Mouse (Mus musculus) embryonic facial prominence, embryonic 12.5 days (tissue): ENCODE data around the gene Trem2. TPM values are rescaled to one million over a fixed set of nuclear protein-coding genes. Genes with fewer than 3 reads are reported as not detected.

Experiments used
- ATAC-seq: fragments of 200-750 bp; cut with Nextera tagmentation; 2 replicates; pipeline ENCODE4 v1.8.0; 2017; ENCODE audit not compliant: insufficient number of reproducible peaks, insufficient read depth, low FRiP score, low TSS enrichment
- H3K27ac ChIP-seq: fragments of 300-500 bp; sonication (generic); 2 replicates; pipeline ENCODE4 v1.5.1; 2016; ENCODE audit warnings: mild to moderate bottlenecking
- H3K27me3 ChIP-seq: fragments of 300-500 bp; sonication (generic); 2 replicates; pipeline ENCODE4 v1.6.1; 2016; ENCODE audit warnings: mild to moderate bottlenecking, moderate library complexity
- H3K36me3 ChIP-seq: fragments of 300-500 bp; sonication (generic); 2 replicates; pipeline ENCODE4 v1.6.1; 2016; ENCODE audit warnings: mild to moderate bottlenecking
- H3K4me1 ChIP-seq: fragments of 300-500 bp; sonication (generic); 2 replicates; pipeline ENCODE4 v1.6.1; 2016
- H3K4me2 ChIP-seq: fragments of 300-500 bp; sonication (generic); replicated peaks from 2 replicates; pipeline ENCODE4 v1.6.1; 2016; ENCODE audit warnings: mild to moderate bottlenecking, moderate library complexity
- H3K4me3 ChIP-seq: fragments of 300-500 bp; sonication (generic); 2 replicates; pipeline ENCODE4 v1.5.1; 2016; ENCODE audit warnings: mild to moderate bottlenecking
- H3K9ac ChIP-seq: fragments of 300-500 bp; sonication (generic); 2 replicates; pipeline ENCODE4 v1.6.1; 2016; ENCODE audit warnings: mild to moderate bottlenecking, moderate library complexity
- H3K9me3 ChIP-seq: fragments of 300-500 bp; sonication (generic); 2 replicates; pipeline ENCODE4 v1.6.1; 2016; ENCODE audit warnings: mild to moderate bottlenecking, moderate library complexity
- WGBS: fragments of 180-500 bp; shearing (Covaris S2); methylation state at CpG from one replicate; pipeline ENCODE4 v1.1.7; 2016; 5-methylcytosine and 5-hydroxymethylcytosine counted together
- polyA plus RNA-seq: library from polyadenylated mRNA; unstranded; fragments of >200 nt; fragmentation: Nextera tagmentation; extraction: Ambion mirVana; gene quantifications from 2 replicates; pipeline ENCODE4 v1.2.1, GENCODE M21; 2016

The Trem2 gene
- polyA plus RNA-seq, 1 experiment from 2014 or later, result 3.6 TPM

GRCm38 (mm10) chr17:48372987-48373386 lies 26.8 kb downstream of the Trem2 start:
- Histone ChIP-seq H3K4me1 (no peaks in the 10 kb centered on the region), H3K27ac (no peak overlapping the region), H3K27me3 (no peaks in the 10 kb centered on the region), H3K4me3 (no peak overlapping the region), H3K9me3 (no peaks in the 10 kb centered on the region), H3K4me2 (no peak overlapping the region), H3K9ac (no peak overlapping the region), H3K36me3 (no peaks in the 10 kb centered on the region)
- no peak for ATAC-seq
- WGBS, result 54% methylated on average over 8 of the region's 8 CpGs

GRCm38 (mm10) chr17:48376102-48376501 lies 29.9 kb downstream of the Trem2 start:
- no peak overlapping the region for H3K4me2 ChIP-seq
- no peak for ATAC-seq
- H3K27ac ChIP-seq, result no peak overlapping the region
- no peak overlapping the region for H3K4me3 ChIP-seq
- H3K9ac ChIP-seq, result no peak overlapping the region
- H3K27me3 ChIP-seq, result no peaks in the 10 kb centered on the region
- H3K9me3 ChIP-seq, result no peaks in the 10 kb centered on the region
- 90% methylated on average over 1 of the region's 1 CpGs for WGBS
- H3K4me1 ChIP-seq, result no peaks in the 10 kb centered on the region
- H3K36me3 ChIP-seq, result no peaks in the 10 kb centered on the region

- no peak for ATAC-seq
- H3K4me2 ChIP-seq, result no peak overlapping the region
- no peak overlapping the region for H3K4me3 ChIP-seq
- no peak overlapping the region for H3K9ac ChIP-seq
- no peaks in the 10 kb centered on the region for H3K27me3 ChIP-seq
- H3K9me3 ChIP-seq, result no peaks in the 10 kb centered on the region
- no peak overlapping the region for H3K27ac ChIP-seq
- no peaks in the 10 kb centered on the region for H3K4me1 ChIP-seq
- no peaks in the 10 kb centered on the region for H3K36me3 ChIP-seq
Observed at GRCm38 (mm10) chr17:48379050-48379449, 32.8 kb downstream of the Trem2 start.

GRCm38 (mm10) chr17:48385786-48386461 lies 39.7 kb downstream of the Trem2 start:
- Histone ChIP-seq H3K36me3 (peaks cover 50% of the 10 kb centered on the region), H3K27ac (no peak overlapping the region), H3K9me3 (no peaks in the 10 kb centered on the region), H3K9ac (no peak overlapping the region), H3K4me2 (no peak overlapping the region), H3K4me3 (no peak overlapping the region), H3K4me1 (no peaks in the 10 kb centered on the region), H3K27me3 (no peaks in the 10 kb centered on the region)
- 85% methylated on average over 2 of the region's 2 CpGs for WGBS
- ATAC-seq, result no peak

GRCm38 (mm10) chr17:48388666-48389065 lies 42.5 kb downstream of the Trem2 start:
- Histone ChIP-seq H3K9me3 (no peaks in the 10 kb centered on the region), H3K4me3 (no peak overlapping the region), H3K4me2 (no peak overlapping the region), H3K9ac (no peak overlapping the region), H3K36me3 (peaks cover 78% of the 10 kb centered on the region), H3K27me3 (no peaks in the 10 kb centered on the region), H3K4me1 (no peaks in the 10 kb centered on the region), H3K27ac (no peak overlapping the region)
- no peak for ATAC-seq
- WGBS, result 91% methylated on average over 2 of the region's 2 CpGs

- no peak for ATAC-seq
- Histone ChIP-seq H3K27ac (no peak overlapping the region), H3K9ac (no peak overlapping the region), H3K4me2 (no peak overlapping the region), H3K4me1 (no peaks in the 10 kb centered on the region), H3K36me3 (peaks cover 85% of the 10 kb centered on the region), H3K4me3 (no peak overlapping the region), H3K27me3 (no peaks in the 10 kb centered on the region), H3K9me3 (no peaks in the 10 kb centered on the region)
- 96% methylated on average over 5 of the region's 5 CpGs for whole genome bisulfite sequencing
Observed at GRCm38 (mm10) chr17:48389442-48389841, 43.2 kb downstream of the Trem2 start.

- Histone ChIP-seq H3K4me2 (no peak overlapping the region), H3K4me1 (no peaks in the 10 kb centered on the region), H3K36me3 (peaks cover 99% of the 10 kb centered on the region), H3K4me3 (no peak overlapping the region), H3K9me3 (no peaks in the 10 kb centered on the region), H3K27ac (no peak overlapping the region), H3K27me3 (no peaks in the 10 kb centered on the region), H3K9ac (no peak overlapping the region)
- no peak for ATAC-seq
- WGBS, result 94% methylated on average over 5 of the region's 5 CpGs
Observed at GRCm38 (mm10) chr17:48391446-48391845, 45.2 kb downstream of the Trem2 start.

GRCm38 (mm10) chr17:48392616-48393015 lies 46.4 kb downstream of the Trem2 start:
- Histone ChIP-seq H3K4me3 (no peak overlapping the region), H3K27me3 (no peaks in the 10 kb centered on the region), H3K27ac (no peak overlapping the region), H3K4me2 (no peak overlapping the region), H3K9me3 (no peaks in the 10 kb centered on the region), H3K4me1 (no peaks in the 10 kb centered on the region), H3K9ac (no peak overlapping the region), H3K36me3 (peaks cover 91% of the 10 kb centered on the region)
- ATAC-seq, result no peak
- WGBS, result 97% methylated on average over 3 of the region's 3 CpGs

GRCm38 (mm10) chr17:48401710-48402109 lies 55.5 kb downstream of the Trem2 start:
- Histone ChIP-seq H3K4me2 (no peak overlapping the region), H3K36me3 (peaks cover 31% of the 10 kb centered on the region), H3K9me3 (no peaks in the 10 kb centered on the region), H3K4me1 (no peaks in the 10 kb centered on the region), H3K9ac (no peak overlapping the region), H3K27ac (no peak overlapping the region), H3K27me3 (no peaks in the 10 kb centered on the region), H3K4me3 (no peak overlapping the region)
- no peak for ATAC-seq
- 87% methylated on average over 4 of the region's 4 CpGs for WGBS

GRCm38 (mm10) chr17:48402751-48403150 lies 56.5 kb downstream of the Trem2 start:
- 91% methylated on average over 3 of the region's 3 CpGs for WGBS
- Histone ChIP-seq H3K4me3 (no peak overlapping the region), H3K27me3 (no peaks in the 10 kb centered on the region), H3K4me2 (no peak overlapping the region), H3K36me3 (peaks cover 28% of the 10 kb centered on the region), H3K27ac (no peak overlapping the region), H3K9me3 (no peaks in the 10 kb centered on the region), H3K4me1 (peaks cover 9% of the 10 kb centered on the region), H3K9ac (no peak overlapping the region)
- ATAC-seq, result no peak
